Mouse (Mus musculus) bone marrow, adult 2 months (tissue): Measurements from ENCODE around the gene Tm4sf20. TPM values are rescaled to one million over a fixed set of nuclear protein-coding genes. Genes with fewer than 3 reads are reported as not detected.

Experiments
- H3K27ac ChIP-seq: fragments of 200-500 bp; 2 replicates; pipeline ENCODE4 v1.5.1; 2012; ENCODE audit warnings: low read depth, mild to moderate bottlenecking, control low read depth, inconsistent platforms, low read length; ENCODE audit not compliant: control insufficient read depth, poor library complexity, insufficient read depth
- H3K4me1 ChIP-seq: fragments of 200-500 bp; 2 replicates; pipeline ENCODE4 v1.6.1; 2011; ENCODE audit warnings: low read length; ENCODE audit not compliant: control insufficient read depth, insufficient read depth
- H3K4me3 ChIP-seq: fragments of 200-500 bp; replicated peaks from 2 replicates; pipeline ENCODE3; 2011; ENCODE audit warnings: mild to moderate bottlenecking, low read depth, low read length, control low read depth; ENCODE audit not compliant: control insufficient read depth
- CTCF ChIP-seq: fragments of 200-500 bp; IDR thresholded peaks from 2 replicates; pipeline ENCODE4 v1.5.1; 2011; ENCODE audit warnings: low read length, control low read depth; ENCODE audit not compliant: control insufficient read depth, insufficient read depth
- POLR2A ChIP-seq: fragments of 200-500 bp; IDR thresholded peaks from 2 replicates; pipeline ENCODE4 v1.6.1; 2011; ENCODE audit warnings: low read depth, mild to moderate bottlenecking, control low read depth, low read length, borderline replicate concordance; ENCODE audit not compliant: control insufficient read depth
- WGBS: fragments of 180-500 bp; shearing (Covaris S2); methylation state at CpG from one replicate; pipeline ENCODE4 v1.1.7; 2018; 5-methylcytosine and 5-hydroxymethylcytosine counted together
- polyA plus RNA-seq: library from polyadenylated mRNA; stranded (reverse); fragments of >200 nt; gene quantifications from 2 replicates; pipeline ENCODE4 v1.2.4, GENCODE M21; 2011; ENCODE audit warnings: low replicate concordance; ENCODE audit not compliant: missing spikeins, insufficient read depth, insufficient read length

Gene Tm4sf20
- polyA plus RNA-seq, 1 experiment, result not detected

- Histone ChIP-seq H3K27ac (peak within 1 kb of the TSS; percentile 83), H3K4me3 (peak within 1 kb of the TSS; percentile 73), H3K4me1 (no peaks in the 10 kb centered on the region; the same call in 1 of the 2 replicates)
- 7% methylated on average over 38 of the region's 38 CpGs for WGBS
- TF ChIP-seq POLR2A (peak; percentile 82), CTCF (no peak)
Measured at GRCm38 (mm10) chr1:82724339-82725025, 43.8 kb downstream of the Tm4sf20 start, which contains the start of gene Mff. Gene Mff (plus strand): TSS chr1:82724890.

DNA sequence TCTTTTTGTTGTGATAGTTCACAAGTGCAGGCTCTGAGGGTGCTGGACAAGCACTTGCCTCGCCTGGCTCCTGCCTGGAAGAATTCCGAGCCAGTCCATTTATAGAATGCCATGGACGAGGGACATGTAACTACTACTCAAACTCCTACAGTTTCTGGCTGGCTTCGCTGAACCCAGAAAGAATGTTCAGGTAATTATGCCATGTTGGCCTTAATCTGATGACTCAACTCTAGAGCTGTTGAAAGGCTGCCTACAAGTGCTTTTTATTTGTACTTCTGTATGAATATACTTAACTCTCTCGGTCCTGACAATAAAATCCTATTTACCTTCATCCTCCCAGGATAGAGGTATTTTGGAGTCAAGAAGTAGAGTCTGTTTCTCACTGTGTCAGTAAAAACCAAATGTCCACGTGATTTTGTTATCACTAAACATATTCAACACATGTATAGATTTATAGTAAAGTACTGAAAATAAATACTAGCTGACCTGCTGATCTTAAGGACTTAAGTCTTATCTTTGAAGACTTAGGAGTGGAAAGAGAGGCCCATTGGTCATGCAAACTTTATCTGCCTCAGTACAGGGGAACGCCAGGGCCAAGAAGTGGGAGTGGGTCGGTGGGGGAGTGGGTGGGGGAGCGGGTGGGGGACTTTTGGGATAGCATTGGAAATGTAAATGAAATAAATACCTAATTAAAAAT, 50.3 kb downstream of the Tm4sf20 start:
- Histone ChIP-seq H3K4me1 (no peaks in the 10 kb centered on the region), H3K4me3 (no peak overlapping the region), H3K27ac (no peak overlapping the region)
- 70% methylated on average over 9 of the region's 9 CpGs for WGBS
- TF ChIP-seq POLR2A, result no peak
- no peak for TF ChIP-seq CTCF

Other genes with a start within 250 kb of the Tm4sf20 start
- gene Col4a4, start 181.6 kb downstream of the Tm4sf20 start, polyA plus RNA-seq, result 0.15 and 0.20 TPM in 2 replicates
- 1.1 and 2.5 TPM in 2 replicates for gene Col4a3, start 181.5 kb downstream of the Tm4sf20 start, polyA plus RNA-seq
- gene Mff, start 43.6 kb downstream of the Tm4sf20 start, polyA plus RNA-seq, result 62.4 and 62.8 TPM in 2 replicates
- not detected in 2 replicates for gene Gm47791, start 2.8 kb upstream of the Tm4sf20 start, polyA plus RNA-seq
- gene Agfg1, start 71.0 kb upstream of the Tm4sf20 start, polyA plus RNA-seq, result 14.5 and 15.6 TPM in 2 replicates
- not detected in 2 replicates for gene A030005L19Rik, start 144.9 kb upstream of the Tm4sf20 start, polyA plus RNA-seq
- not detected in 2 replicates for gene A030014E15Rik, start 156.5 kb upstream of the Tm4sf20 start, polyA plus RNA-seq
- not detected in 2 replicates for gene Gm6217, start 162.9 kb upstream of the Tm4sf20 start, polyA plus RNA-seq
- gene A030003K21Rik, start 174.9 kb upstream of the Tm4sf20 start, polyA plus RNA-seq, result not detected in 2 replicates
- not detected in 2 replicates for gene Gm7544, start 187.6 kb upstream of the Tm4sf20 start, polyA plus RNA-seq
- gene Gm47955, start 191.8 kb upstream of the Tm4sf20 start, polyA plus RNA-seq, result not detected in 2 replicates
- gene Gm47959, start 232.1 kb upstream of the Tm4sf20 start, polyA plus RNA-seq, result not detected in 2 replicates